Mouse (Mus musculus) left cerebral cortex, adult 2 months (tissue): ENCODE results near the gene Chrnb1. TPM values are rescaled to one million over a fixed set of nuclear protein-coding genes. Genes with fewer than 3 reads are reported as not detected.

Experiments used
- DNase-seq, 2 experiments: peaks; one replicate each; pipeline ENCODE4 v3.0.0; 2021 to 2022; ENCODE audit warnings: low spot score in 2 of 2, mixed read lengths in 1 of 2; ENCODE audit errors: extremely low spot score in 1 of 2
- H3K27ac ChIP-seq: fragments of 200-600 bp; 2 replicates; pipeline ENCODE4 v1.8.1; 2022
- H3K4me3 ChIP-seq: fragments of 200-600 bp; 2 replicates; pipeline ENCODE4 v1.8.1; 2022
- CTCF ChIP-seq: fragments of 200-600 bp; IDR thresholded peaks from 2 replicates; pipeline ENCODE4 v1.8.1; 2022; ENCODE audit warnings: antibody characterized with exemption, mild to moderate bottlenecking, moderate library complexity
- intact Hi-C: fragments of 180-260 bp; cut with DNase I; formaldehyde crosslinking; loops from one replicate; pipeline ENCODE4 v1.15.1; 2025
- total RNA-seq, 2 experiments: library from RNA; stranded (reverse); gene quantifications; 2 replicates each; pipeline ENCODE4 v1.2.3; 2021

Chrnb1 gene
- total RNA-seq, 2 experiments from 2014 or later, result 1.0 to 1.4 TPM

GRCm38 (mm10) chr11:69823456-69823855 is 27.7 kb upstream of the Chrnb1 start:
- DNase-seq, result no peak
- TF ChIP-seq CTCF, result no peak
- Histone ChIP-seq H3K27ac (no peak overlapping the region), H3K4me3 (no peak overlapping the region)
- intact Hi-C loops, result no loop called here

DNA sequence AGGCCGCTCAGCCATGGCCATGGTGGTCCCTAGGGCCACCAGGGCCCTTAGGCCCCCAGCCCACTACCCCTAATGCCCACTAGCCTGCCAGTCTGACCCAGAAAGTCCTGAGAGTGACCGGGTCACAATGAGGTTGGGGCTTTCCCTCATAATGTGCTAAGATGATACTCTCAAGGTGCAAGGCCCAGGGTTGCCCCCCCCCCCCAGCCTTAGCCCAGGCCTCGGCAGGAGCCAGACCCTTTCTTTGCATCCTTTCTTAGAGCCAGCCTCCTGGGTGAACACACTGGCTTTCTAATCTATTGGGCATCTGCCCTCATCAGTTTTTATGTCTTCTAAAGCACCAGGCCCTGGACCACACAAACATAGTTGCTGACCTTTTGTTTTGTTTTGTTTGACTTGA is 26.3 kb upstream of the Chrnb1 start, which contains the start of gene Spem1:
Gene Spem1 (minus strand): TSS at position 101 of the 400 bp plus-strand sequence.
- no peak within 1 kb of the TSS for H3K4me3 ChIP-seq
- no peak for DNase-seq
- no peak within 1 kb of the TSS for H3K27ac ChIP-seq
- TF ChIP-seq CTCF, result no peak
- intact Hi-C loops, result no loop called here

- DNase-seq, result no peak
- no peak for TF ChIP-seq CTCF
- Histone ChIP-seq H3K4me3 (no peak overlapping the region), H3K27ac (no peak overlapping the region)
- intact Hi-C loops, result no loop called here
Measured at GRCm38 (mm10) chr11:69818871-69819270, 23.1 kb upstream of the Chrnb1 start.

DNA sequence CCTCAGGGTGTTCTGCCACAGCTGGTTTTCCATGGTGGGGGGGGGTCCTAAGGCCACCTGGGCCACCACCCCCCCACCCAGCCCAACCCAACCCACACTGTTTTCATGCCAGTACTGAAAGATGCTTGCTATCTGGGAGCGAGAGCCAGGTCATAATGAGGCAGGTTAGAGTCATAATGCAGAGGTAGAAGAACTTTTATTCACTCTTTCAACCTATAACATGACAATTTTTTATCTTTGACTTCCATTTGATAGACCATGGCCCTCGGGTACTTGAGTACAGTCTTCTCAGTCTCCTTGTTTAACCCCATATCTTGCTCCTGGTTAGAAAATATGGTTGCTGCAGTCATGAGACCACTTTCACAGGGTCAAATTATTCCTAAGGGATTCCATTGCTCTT is 22.6 kb upstream of the Chrnb1 start, which contains the start of gene Spem2:
Gene Spem2 (minus strand): TSS at position 101 of the 400 bp plus-strand sequence.
- no peak for TF ChIP-seq CTCF

DNA sequence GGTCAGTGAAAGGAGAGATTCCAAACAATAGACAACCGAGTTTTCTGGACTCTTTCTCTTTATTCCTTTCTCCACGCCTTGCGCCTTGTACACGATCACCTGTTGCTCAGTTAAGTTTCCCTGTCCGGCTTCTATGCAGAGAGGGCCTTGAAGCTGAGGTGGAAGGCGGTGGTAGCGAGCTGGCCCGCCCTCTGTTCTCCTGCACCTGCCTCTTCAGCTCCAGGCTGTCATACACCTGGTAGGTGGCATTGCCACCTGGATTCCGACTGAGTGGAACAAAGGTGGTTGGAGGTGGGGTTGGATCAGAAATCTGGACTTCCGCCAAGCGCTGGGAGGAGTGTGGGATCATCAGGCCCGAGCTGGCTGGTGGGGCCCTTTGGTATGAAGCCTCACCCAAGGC is 20.8 kb upstream of the Chrnb1 start:
- Histone ChIP-seq H3K27ac (no peak overlapping the region), H3K4me3 (no peak overlapping the region)
- intact Hi-C loops, result no loop called here
- no peak for TF ChIP-seq CTCF
- DNase-seq, result no peak

More for the DNA sequence above, 22.6 kb upstream of the Chrnb1 start, which contains the start of gene Spem2:
- no peak for DNase-seq
- Histone ChIP-seq H3K4me3 (no peak within 1 kb of the TSS), H3K27ac (no peak within 1 kb of the TSS)
- intact Hi-C loops, result no loop called here

DNA sequence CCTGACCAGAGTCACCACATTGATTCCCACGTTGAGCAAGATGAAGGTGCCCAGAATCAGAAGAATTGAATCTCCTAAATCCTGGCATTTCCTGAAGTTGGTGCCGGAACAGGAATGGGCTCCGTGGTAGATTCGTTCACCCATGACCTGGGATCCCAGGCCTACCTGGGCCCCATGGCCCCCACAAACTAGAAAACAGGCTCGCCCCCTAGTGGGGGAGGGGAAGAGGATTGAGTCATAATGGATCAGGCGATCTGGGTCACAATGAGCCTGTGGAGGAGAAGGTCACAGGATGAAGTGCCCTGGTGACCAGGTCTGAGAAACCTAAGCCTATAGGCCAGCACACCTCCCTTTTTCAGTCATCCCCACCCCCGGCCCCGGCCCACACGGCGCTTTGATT is 19.4 kb upstream of the Chrnb1 start, which contains the start of gene Gm39566:
Gene Gm39566 (minus strand): TSS at position 144 of the 400 bp plus-strand sequence.
- Histone ChIP-seq H3K27ac (no peak within 1 kb of the TSS), H3K4me3 (no peak within 1 kb of the TSS)
- no peak for DNase-seq
- intact Hi-C loops, result no loop called here
- TF ChIP-seq CTCF, result no peak

- Histone ChIP-seq H3K4me3 (no peak overlapping the region), H3K27ac (no peak overlapping the region)
- no peak for DNase-seq
- intact Hi-C loops, result loop anchor here (5.0 kb wide), 1 partner anchor 52 kb away; no protein-coding TSS in a partner anchor
- TF ChIP-seq CTCF, result no peak
Measured at GRCm38 (mm10) chr11:69810280-69810679, 14.5 kb upstream of the Chrnb1 start.

DNA sequence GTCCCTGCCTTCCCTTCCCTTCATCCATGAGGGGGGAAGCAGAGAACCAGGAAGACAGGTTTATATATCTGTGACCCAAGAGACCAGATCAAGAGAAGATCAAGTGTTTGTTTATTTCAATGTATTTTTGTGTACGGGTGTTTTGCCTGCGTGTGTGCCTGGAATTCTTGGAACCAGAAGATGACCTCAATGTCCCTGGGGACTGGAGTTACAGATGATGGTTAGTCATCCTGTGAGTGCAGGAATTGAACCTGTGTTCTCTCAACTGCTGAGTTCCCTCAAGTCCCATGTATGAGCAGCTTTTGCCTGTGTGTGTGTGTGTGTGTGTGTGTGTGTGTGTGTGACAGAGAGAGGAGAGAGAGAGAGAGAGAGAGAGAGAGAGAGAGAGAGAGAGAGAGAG is 11.9 kb upstream of the Chrnb1 start:
- DNase-seq, result no peak
- Histone ChIP-seq H3K4me3 (no peak overlapping the region), H3K27ac (no peak overlapping the region)
- TF ChIP-seq CTCF, result no peak
- intact Hi-C loops, result no loop called here

DNA sequence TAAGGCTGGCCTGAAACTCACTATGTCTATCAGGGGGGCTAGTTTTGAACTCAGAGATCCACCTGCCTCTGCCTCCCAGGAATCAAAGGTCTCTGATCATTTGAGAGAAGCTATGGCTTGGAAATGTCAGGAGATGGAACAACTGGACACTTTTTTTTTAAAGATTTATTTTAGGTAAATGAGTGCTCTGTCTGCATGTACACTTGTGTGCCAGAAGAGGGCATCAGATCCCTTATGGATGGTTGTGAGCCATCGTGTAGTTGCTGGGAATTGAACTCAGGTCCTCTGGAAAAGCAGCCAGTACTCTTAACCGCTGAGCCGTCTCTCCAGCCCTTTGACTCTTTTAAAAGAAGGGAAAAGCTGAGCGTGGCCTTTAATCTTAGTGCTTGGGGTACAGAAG is 10.6 kb upstream of the Chrnb1 start:
- Histone ChIP-seq H3K27ac (no peak overlapping the region), H3K4me3 (no peak overlapping the region)
- no peak for DNase-seq
- intact Hi-C loops, result no loop called here
- no peak; the same call in 1 of the 2 replicates for TF ChIP-seq CTCF

- no peak within 1 kb of the TSS; the same call in 1 of the 2 replicates for H3K4me3 ChIP-seq
- no peak for DNase-seq
Measured at GRCm38 (mm10) chr11:69804972-69805909, 9.5 kb upstream of the Chrnb1 start, which contains the start of gene Tmem102. Tmem102 (minus strand) TSS chr11:69805624.

GRCm38 (mm10) chr11:69804652-69804940 is 8.9 kb upstream of the Chrnb1 start:
- Histone ChIP-seq H3K4me3 (no peak overlapping the region; the same call in 1 of the 2 replicates), H3K27ac (no peak overlapping the region)
- intact Hi-C loops, result loop anchor here (5.0 kb wide), 1 partner anchor 73 kb away; the partner anchor contains the start of gene Tmem95
- DNase-seq, result no peak
- TF ChIP-seq CTCF, result no peak

More at GRCm38 (mm10) chr11:69804972-69805909, 9.5 kb upstream of the Chrnb1 start, which contains the start of gene Tmem102:
- intact Hi-C loops, result loop anchor here (5.0 kb wide), 1 partner anchor 72 kb away; the partner anchor contains the start of gene Tmem95
- no peak within 1 kb of the TSS for H3K27ac ChIP-seq
- no peak; the same call in 1 of the 2 replicates for TF ChIP-seq CTCF
